Mouse (Mus musculus) kidney, embryonic 14.5 days (tissue): ENCODE results near the gene Zfhx3. TPM values are rescaled to one million over a fixed set of nuclear protein-coding genes. Genes with fewer than 3 reads are reported as not detected.

Experiments
- ATAC-seq: fragments of 200-750 bp; cut with Nextera tagmentation; 2 replicates; pipeline ENCODE4 v1.8.0; 2017; ENCODE audit warnings: moderate number of reproducible peaks, mild to moderate bottlenecking, moderate TSS enrichment, moderate library complexity; ENCODE audit not compliant: low FRiP score, low TSS enrichment
- H3K27ac ChIP-seq: fragments of 300-500 bp; sonication (generic); 2 replicates; pipeline ENCODE4 v1.5.1; 2014; ENCODE audit warnings: low read depth, mild to moderate bottlenecking, low read length, moderate library complexity, mixed read lengths
- H3K27me3 ChIP-seq: fragments of 300-500 bp; sonication (generic); 2 replicates; pipeline ENCODE4 v1.6.1; 2014; ENCODE audit warnings: mild to moderate bottlenecking, low read length; ENCODE audit not compliant: control insufficient read depth, insufficient read depth
- H3K36me3 ChIP-seq: fragments of 300-500 bp; sonication (generic); 2 replicates; pipeline ENCODE4 v1.6.1; 2014; ENCODE audit warnings: low read length, mixed read lengths; ENCODE audit not compliant: control insufficient read depth, insufficient read depth
- H3K4me1 ChIP-seq: fragments of 300-500 bp; sonication (generic); 2 replicates; pipeline ENCODE4 v1.6.1; 2014; ENCODE audit warnings: low read length, mixed read lengths; ENCODE audit not compliant: control insufficient read depth, insufficient read depth
- H3K4me2 ChIP-seq: fragments of 300-500 bp; sonication (generic); replicated peaks from 2 replicates; pipeline ENCODE4 v1.6.1; 2014; ENCODE audit warnings: low read depth, mild to moderate bottlenecking, low read length
- H3K4me3 ChIP-seq: fragments of 300-500 bp; sonication (generic); 2 replicates; pipeline ENCODE4 v1.5.1; 2014; ENCODE audit warnings: mild to moderate bottlenecking, low read length
- H3K9ac ChIP-seq: fragments of 300-500 bp; sonication (generic); 2 replicates; pipeline ENCODE4 v1.6.1; 2014; ENCODE audit warnings: low read depth, mild to moderate bottlenecking, low read length, moderate library complexity
- H3K9me3 ChIP-seq: fragments of 300-500 bp; sonication (generic); 2 replicates; pipeline ENCODE4 v1.6.1; 2016; ENCODE audit warnings: low read length; ENCODE audit not compliant: control insufficient read depth
- WGBS: fragments of 180-500 bp; shearing (Covaris S2); extraction: QIAGEN DNeasy Blood & Tissue Kit; methylation state at CpG from one replicate; pipeline ENCODE4 v1.1.7; 2014; 5-methylcytosine and 5-hydroxymethylcytosine counted together
- polyA plus RNA-seq: library from polyadenylated mRNA; unstranded; fragments of >200 nt; fragmentation: Nextera tagmentation; extraction: Ambion mirVana; gene quantifications from 2 replicates; pipeline ENCODE4 v1.2.1, GENCODE M21; 2014

Zfhx3 gene
- polyA plus RNA-seq, 1 experiment from 2014 or later = 11.7 TPM

- Histone ChIP-seq H3K4me1 (0 out of 2 replicates have a peak, but pooled peaks cover 3% of the 10 kb centered on the region), H3K27ac (no peak overlapping the region), H3K4me2 (no peak overlapping the region), H3K4me3 (no peak overlapping the region), H3K9me3 (no peaks in the 10 kb centered on the region), H3K27me3 (0 out of 2 replicates have a peak, but pooled peaks cover 3% of the 10 kb centered on the region), H3K36me3 (no peaks in the 10 kb centered on the region), H3K9ac (no peak overlapping the region)
- no peak for ATAC-seq
- 62% methylated on average over 11 of the region's 11 CpGs for WGBS
Observed at GRCm38 (mm10) chr8:108553808-108554577, 611.5 kb downstream of the Zfhx3 start.

GRCm38 (mm10) chr8:108554578-108555245 is 612.3 kb downstream of the Zfhx3 start:
- no peak overlapping the region for H3K4me3 ChIP-seq
- ATAC-seq = no peak
- H3K27ac ChIP-seq = no peak overlapping the region
- no peak overlapping the region for H3K9ac ChIP-seq
- 0 out of 2 replicates have a peak, but pooled peaks cover 3% of the 10 kb centered on the region for H3K4me1 ChIP-seq
- no peaks in the 10 kb centered on the region for H3K36me3 ChIP-seq
- WGBS = 65% methylated on average over 12 of the region's 12 CpGs
- H3K4me2 ChIP-seq = no peak overlapping the region
- H3K27me3 ChIP-seq = 0 out of 2 replicates have a peak, but pooled peaks cover 3% of the 10 kb centered on the region
- H3K9me3 ChIP-seq = no peaks in the 10 kb centered on the region

- Histone ChIP-seq H3K9me3 (no peaks in the 10 kb centered on the region), H3K4me2 (no peak overlapping the region), H3K36me3 (no peaks in the 10 kb centered on the region), H3K27me3 (no peaks in the 10 kb centered on the region), H3K27ac (no peak overlapping the region), H3K4me1 (no peaks in the 10 kb centered on the region), H3K9ac (no peak overlapping the region), H3K4me3 (no peak overlapping the region)
- no peak for ATAC-seq
- WGBS = 69% methylated on average over 6 of the region's 6 CpGs
Observed at GRCm38 (mm10) chr8:108563420-108563819, 621.0 kb downstream of the Zfhx3 start.

GRCm38 (mm10) chr8:108563934-108564564 is 621.6 kb downstream of the Zfhx3 start:
- H3K36me3 ChIP-seq = no peaks in the 10 kb centered on the region
- no peaks in the 10 kb centered on the region for H3K4me1 ChIP-seq
- H3K4me3 ChIP-seq = no peak overlapping the region
- H3K27me3 ChIP-seq = no peaks in the 10 kb centered on the region
- no peak overlapping the region for H3K27ac ChIP-seq
- 37% methylated on average over 7 of the region's 7 CpGs for WGBS
- H3K4me2 ChIP-seq = no peak overlapping the region
- H3K9me3 ChIP-seq = no peaks in the 10 kb centered on the region
- H3K9ac ChIP-seq = no peak overlapping the region
- ATAC-seq = no peak

- H3K27me3 ChIP-seq = no peaks in the 10 kb centered on the region
- no peak overlapping the region for H3K4me2 ChIP-seq
- H3K4me3 ChIP-seq = no peak overlapping the region
- no peaks in the 10 kb centered on the region for H3K9me3 ChIP-seq
- no peaks in the 10 kb centered on the region for H3K4me1 ChIP-seq
- ATAC-seq = no peak
- H3K27ac ChIP-seq = no peak overlapping the region
- 50% methylated on average over 12 of the region's 12 CpGs for WGBS
- no peak overlapping the region for H3K9ac ChIP-seq
- no peaks in the 10 kb centered on the region for H3K36me3 ChIP-seq
Observed at GRCm38 (mm10) chr8:108566035-108566434, 623.6 kb downstream of the Zfhx3 start.

- no peak for ATAC-seq
- WGBS = 87% methylated on average over 5 of the region's 5 CpGs
- Histone ChIP-seq H3K4me2 (no peak overlapping the region), H3K36me3 (no peaks in the 10 kb centered on the region), H3K9me3 (no peaks in the 10 kb centered on the region), H3K4me1 (no peaks in the 10 kb centered on the region; the same call in 1 of the 2 replicates), H3K27me3 (no peaks in the 10 kb centered on the region), H3K4me3 (no peak overlapping the region), H3K9ac (no peak overlapping the region), H3K27ac (no peak overlapping the region)
Observed at GRCm38 (mm10) chr8:108573295-108574017, 631.0 kb downstream of the Zfhx3 start.

- no peaks in the 10 kb centered on the region for H3K36me3 ChIP-seq
- no peak for ATAC-seq
- no peak overlapping the region for H3K27ac ChIP-seq
- H3K4me3 ChIP-seq = no peak overlapping the region
- no peak overlapping the region for H3K4me2 ChIP-seq
- H3K4me1 ChIP-seq = no peaks in the 10 kb centered on the region; the same call in 1 of the 2 replicates
- H3K27me3 ChIP-seq = no peaks in the 10 kb centered on the region
- H3K9me3 ChIP-seq = no peaks in the 10 kb centered on the region
- H3K9ac ChIP-seq = no peak overlapping the region
- 35% methylated on average over 7 of the region's 7 CpGs for WGBS
Observed at GRCm38 (mm10) chr8:108574101-108574500, 631.7 kb downstream of the Zfhx3 start.

GRCm38 (mm10) chr8:108577571-108577970 is 635.1 kb downstream of the Zfhx3 start:
- no peak overlapping the region for H3K9ac ChIP-seq
- H3K9me3 ChIP-seq = no peaks in the 10 kb centered on the region
- H3K4me1 ChIP-seq = no peaks in the 10 kb centered on the region; the same call in 1 of the 2 replicates
- ATAC-seq = no peak
- H3K4me3 ChIP-seq = no peak overlapping the region
- H3K36me3 ChIP-seq = no peaks in the 10 kb centered on the region
- 14% methylated on average over 7 of the region's 7 CpGs for WGBS
- no peak overlapping the region for H3K4me2 ChIP-seq
- H3K27ac ChIP-seq = no peak overlapping the region
- H3K27me3 ChIP-seq = no peaks in the 10 kb centered on the region
